Comparison of ENCODE assay signal across 8 mouse cellular contexts in genomic region chr5:142812976-142813721, GRCm38 (mm10). TPM values are rescaled to one million over a fixed set of nuclear protein-coding genes. Genes with fewer than 3 reads are reported as not detected.
DNase-seq lines count a peak whose midpoint lies in the region; ATAC-seq and TF ChIP-seq lines count a peak whose summit lies in the region.

No protein-coding gene starts in this region.

- no peaks in the 10 kb centered on the region for H3K9me3 ChIP-seq in ES-Bruce4 (replicated peaks; ENCODE audit: control insufficient read depth, insufficient read depth, low read length, poor library complexity, severe bottlenecking)
- no peaks in the 10 kb centered on the region for H3K9me3 ChIP-seq in forebrain, embryonic 12.5 days
- no peaks in the 10 kb centered on the region for H3K9me3 ChIP-seq in midbrain, embryonic 12.5 days

- H3K4me2 ChIP-seq in forebrain, embryonic 12.5 days: peak overlapping the region; percentile 97
- H3K4me2 ChIP-seq in midbrain, embryonic 12.5 days (replicated peaks): peak overlapping the region; percentile 94

- WGBS in forebrain, embryonic 12.5 days: under 1% methylated on average over 18 of the region's 18 CpGs
- WGBS in midbrain, embryonic 12.5 days: 1% methylated on average over 18 of the region's 18 CpGs

- TF ChIP-seq CTCF in ES-Bruce4 (IDR thresholded peaks at IDR 0.05; ENCODE audit: low read depth, low read length): no peak

- TF ChIP-seq POLR2A in ES-Bruce4 (IDR thresholded peaks at IDR 0.05; ENCODE audit: insufficient read depth, low read length): no peak

- H3K27ac ChIP-seq in ES-Bruce4 (ENCODE audit: insufficient read depth, low read length): no peak overlapping the region
- H3K27ac ChIP-seq in forebrain, embryonic 12.5 days: peak overlapping the region; percentile 100
- H3K27ac ChIP-seq in midbrain, embryonic 12.5 days (replicated peaks): peak overlapping the region; percentile 100

- no peak for ATAC-seq in forebrain, embryonic 12.5 days (ENCODE audit: low FRiP score)
- ATAC-seq in midbrain, embryonic 12.5 days (ENCODE audit: low FRiP score, low read depth): peak; percentile 7; the same call in 1 of the 2 replicates

- H3K9ac ChIP-seq in ES-Bruce4 (ENCODE audit: low read depth, poor library complexity, severe bottlenecking): no peak overlapping the region
- peak overlapping the region; percentile 100 for H3K9ac ChIP-seq in forebrain, embryonic 12.5 days
- H3K9ac ChIP-seq in midbrain, embryonic 12.5 days (replicated peaks): peak overlapping the region; percentile 100

- DNase-seq in adrenal gland, postnatal 25 days: peak; percentile 43
- peak; percentile 48 for DNase-seq in heart, postnatal 25 days (ENCODE audit: low spot score)
- peak; percentile 38 for DNase-seq in left cerebral cortex, postnatal 4 days
- no peak for DNase-seq in B cell, adult 2 months
- no peak for DNase-seq in frontal cortex, adult 2 months (ENCODE audit: extremely low spot score in 1 of 2, low spot score in 1 of 2)

- peaks cover 6% of the 10 kb centered on the region for H3K4me1 ChIP-seq in ES-Bruce4 (ENCODE audit: control insufficient read depth, insufficient read depth, low read length)
- H3K4me1 ChIP-seq in forebrain, embryonic 12.5 days: peaks cover 43% of the 10 kb centered on the region
- peaks cover 42% of the 10 kb centered on the region for H3K4me1 ChIP-seq in midbrain, embryonic 12.5 days

- intact Hi-C loops in heart, postnatal 25 days (cut with DNase I): loop anchor here (5.0 kb wide), 2 partner anchors 46 to 64 kb away; no protein-coding TSS in a partner anchor
- intact Hi-C loops in left cerebral cortex, postnatal 4 days (cut with DNase I): loop anchor here (5.0 kb wide), 1 partner anchor 51 kb away; no protein-coding TSS in a partner anchor

- H3K36me3 ChIP-seq in ES-Bruce4 (ENCODE audit: control insufficient read depth, insufficient read depth, low read length, poor library complexity, severe bottlenecking): no peaks in the 10 kb centered on the region
- peaks cover 38% of the 10 kb centered on the region for H3K36me3 ChIP-seq in forebrain, embryonic 12.5 days (replicated peaks)
- H3K36me3 ChIP-seq in midbrain, embryonic 12.5 days: peaks cover 26% of the 10 kb centered on the region

- H3K4me3 ChIP-seq in ES-Bruce4 (ENCODE audit: low read depth, low read length): no peak overlapping the region
- peak overlapping the region; percentile 96 for H3K4me3 ChIP-seq in forebrain, embryonic 12.5 days (replicated peaks)
- peak overlapping the region; percentile 90 for H3K4me3 ChIP-seq in midbrain, embryonic 12.5 days

- TF ChIP-seq EP300 in ES-Bruce4 (IDR thresholded peaks at IDR 0.05; ENCODE audit: insufficient read depth, low read depth, low read length): 0 out of 2 replicates have a peak, but pooled peaks have one; percentile 37

- H3K27me3 ChIP-seq in ES-Bruce4 (ENCODE audit: control insufficient read depth, insufficient read depth, low read length, poor library complexity, severe bottlenecking): peaks cover 25% of the 10 kb centered on the region
- no peaks in the 10 kb centered on the region for H3K27me3 ChIP-seq in forebrain, embryonic 12.5 days
- H3K27me3 ChIP-seq in midbrain, embryonic 12.5 days: no peaks in the 10 kb centered on the region

RNA-seq across cellular contexts. Expression of gene Tnrc18, which starts 4.3 kb away (rescaled TPM):
- polyA plus RNA-seq in ES-Bruce4 (2011; ENCODE audit: insufficient read depth, insufficient read length, low read depth, missing spikeins): 13.9 and 20.2 TPM in 2 replicates
- total RNA-seq in adrenal gland, postnatal 25 days (2021): 114 and 123 TPM in 2 replicates
- polyA plus RNA-seq in forebrain, embryonic 12.5 days (2016; fragmentation: Nextera tagmentation; extraction: Ambion mirVana): 56.8 and 64.6 TPM in 2 replicates
- 10 to 100 TPM; 50.5 to 59.1 TPM for total RNA-seq in heart, postnatal 25 days (2021)
- 100 to 1,000 TPM; 232 to 250 TPM for total RNA-seq in left cerebral cortex, postnatal 4 days (2021)
- 61.1 and 64.1 TPM in 2 replicates for polyA plus RNA-seq in midbrain, embryonic 12.5 days (2016; fragmentation: Nextera tagmentation; extraction: Ambion mirVana)
- 38.1 and 38.2 TPM in 2 replicates for polyA plus RNA-seq in frontal cortex, adult 2 months (2012; rRNA removed)

Comparison
In these comparisons a context has a peak if more than half of its experiments do, and no peak if none do; other contexts are left out.
1. DNase-seq: peak in adrenal gland, postnatal 25 days (single experiment), heart, postnatal 25 days (single experiment) and left cerebral cortex, postnatal 4 days (single experiment); none in B cell, adult 2 months (0 of 2) and frontal cortex, adult 2 months (0 of 2).